Mouse (Mus musculus) 3T3-L1 (cell line): ENCODE results near the gene Blm.

Source experiments
- DNase-seq: peaks from one replicate; pipeline ENCODE4 v3.0.0-alpha.2; 2015; ENCODE audit warnings: low read depth, low spot score

Blm gene

DNA sequence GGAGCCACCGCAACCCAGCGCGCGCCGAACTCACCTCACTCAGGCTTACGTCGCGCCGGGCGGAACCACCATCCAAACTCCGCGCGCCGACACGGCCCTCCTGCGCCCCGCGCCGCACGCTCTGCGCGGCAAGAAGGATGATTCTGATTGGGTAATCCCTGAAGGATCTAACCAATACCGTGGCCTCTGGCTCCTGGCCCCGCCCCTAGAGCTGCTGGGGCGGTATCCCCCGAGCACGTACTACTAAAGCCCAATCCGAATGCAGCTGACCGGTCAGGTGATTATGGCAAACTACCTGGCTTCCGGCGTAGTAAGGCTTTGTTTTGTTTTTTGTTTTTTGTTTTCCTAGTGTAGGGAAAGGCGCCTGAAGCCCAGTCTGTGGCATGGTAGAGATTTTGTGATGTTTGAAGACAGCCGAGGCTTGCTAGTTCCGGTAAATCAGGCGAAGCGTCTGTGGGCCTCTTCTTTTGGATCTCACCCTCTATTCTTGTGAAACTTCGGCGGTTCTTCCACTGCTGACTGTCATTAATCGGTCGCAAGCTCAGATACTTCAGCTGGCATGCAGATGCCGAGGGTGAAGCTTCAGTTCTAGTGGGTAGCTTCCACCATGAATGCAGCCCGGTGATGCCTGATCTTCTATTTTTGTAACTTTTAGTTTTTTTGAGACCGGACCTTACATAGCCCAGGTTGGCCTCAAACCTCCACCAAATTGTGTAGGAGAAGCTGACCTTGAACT, at the start of gene Blm:
TSS of gene Blm (minus strand) at position 111 of the 736 bp plus-strand sequence.
- DNase-seq = peak; percentile 95

DNA sequence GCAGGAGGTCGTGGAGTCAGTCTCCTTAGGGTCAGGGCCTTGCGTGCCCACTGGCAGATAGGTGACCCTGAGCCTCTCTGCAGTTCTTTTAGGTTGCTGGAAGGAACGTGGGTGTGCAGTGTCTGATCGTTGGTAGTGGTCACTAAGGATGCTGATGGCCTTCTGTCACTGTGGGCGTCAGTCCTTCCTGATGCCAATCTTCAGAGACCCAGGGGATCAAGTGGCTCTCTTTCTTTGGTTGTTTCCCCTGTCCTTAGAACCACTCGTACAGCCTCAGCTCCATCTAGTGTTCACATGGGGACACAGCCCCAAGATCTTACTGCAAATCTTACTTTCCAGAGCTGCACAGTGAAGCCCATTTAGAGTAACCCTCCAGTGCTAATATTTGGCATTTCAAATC, 49.1 kb upstream of the Blm start:
- peak; percentile 73 for DNase-seq

GRCm38 (mm10) chr7:80582821-80583451, 48.0 kb upstream of the Blm start:
- DNase-seq = no peak

- DNase-seq = peak; percentile 44
These were observed 45.4 kb upstream of the Blm start for GRCm38 (mm10) chr7:80580368-80580767.

DNA sequence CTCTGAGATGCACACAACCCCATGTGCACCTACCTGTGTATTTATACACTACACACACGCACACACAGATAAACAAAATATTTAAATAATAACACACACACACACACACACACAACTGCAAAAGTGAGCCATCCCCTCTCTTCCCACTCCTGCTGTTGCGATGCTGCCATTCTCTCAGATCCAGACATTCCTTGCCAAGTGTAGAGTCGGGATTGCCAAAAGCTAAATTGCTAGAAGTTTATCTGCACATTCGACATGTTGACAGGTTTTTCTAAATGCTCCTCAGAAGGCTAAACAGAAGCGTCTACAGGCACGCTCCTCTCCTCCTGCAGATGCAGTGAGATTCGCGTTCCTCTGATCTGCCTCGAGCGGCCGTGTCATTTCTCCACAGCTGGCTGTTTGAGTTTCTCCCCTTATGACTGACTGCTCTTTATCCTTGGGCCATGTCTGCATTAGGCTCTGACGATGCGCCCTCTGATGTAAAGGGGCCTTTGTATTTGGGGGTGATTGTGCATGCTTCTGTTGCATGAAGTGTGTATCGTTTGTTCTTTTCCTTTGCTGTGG, 42.6 kb upstream of the Blm start:
- DNase-seq = no peak

- DNase-seq = no peak
These were observed 41.7 kb upstream of the Blm start for GRCm38 (mm10) chr7:80576626-80577025.

GRCm38 (mm10) chr7:80575750-80576149, 40.8 kb upstream of the Blm start:
- no peak for DNase-seq

- no peak for DNase-seq
These were observed 38.2 kb upstream of the Blm start for GRCm38 (mm10) chr7:80573076-80573475.

DNA sequence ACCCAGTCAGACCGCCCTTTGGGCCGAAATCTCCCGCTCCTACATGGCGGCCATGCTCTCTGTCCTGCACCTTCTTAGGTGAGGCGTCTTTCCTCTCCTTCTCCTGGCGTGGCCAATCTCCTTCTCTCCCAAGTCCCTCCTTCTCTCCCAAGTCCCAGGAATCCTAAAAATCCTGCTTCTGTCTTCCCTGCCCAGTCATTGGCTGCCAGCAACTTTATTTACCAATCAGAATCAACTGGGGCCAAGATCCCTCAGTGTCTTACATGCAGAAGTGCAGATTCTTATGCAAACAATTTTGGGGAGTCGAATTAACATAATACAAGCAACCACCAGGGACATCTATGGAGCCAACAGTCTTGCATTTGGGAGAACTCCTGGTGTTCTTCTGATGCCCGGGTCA, 33.1 kb upstream of the Blm start:
- DNase-seq = no peak

DNA sequence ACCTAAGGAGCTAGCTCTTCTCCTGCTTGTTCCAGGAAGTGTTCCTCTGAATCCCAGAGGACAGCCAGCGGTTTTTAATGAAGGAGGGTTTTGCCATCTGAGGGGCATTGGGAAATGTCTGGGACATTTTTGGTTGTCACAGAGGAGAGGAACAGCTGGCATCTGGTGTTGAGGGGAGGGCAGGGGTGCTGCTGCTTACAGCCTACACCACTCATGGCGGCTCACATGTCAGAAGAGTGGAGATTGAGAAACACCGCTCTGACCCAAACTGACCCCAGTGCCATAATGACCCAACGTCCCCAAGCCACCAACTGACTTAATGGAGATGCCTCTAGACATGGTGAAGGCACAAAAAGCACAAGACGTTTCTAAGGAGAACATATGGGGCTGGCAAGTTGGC, 27.0 kb upstream of the Blm start:
- DNase-seq = no peak

DNA sequence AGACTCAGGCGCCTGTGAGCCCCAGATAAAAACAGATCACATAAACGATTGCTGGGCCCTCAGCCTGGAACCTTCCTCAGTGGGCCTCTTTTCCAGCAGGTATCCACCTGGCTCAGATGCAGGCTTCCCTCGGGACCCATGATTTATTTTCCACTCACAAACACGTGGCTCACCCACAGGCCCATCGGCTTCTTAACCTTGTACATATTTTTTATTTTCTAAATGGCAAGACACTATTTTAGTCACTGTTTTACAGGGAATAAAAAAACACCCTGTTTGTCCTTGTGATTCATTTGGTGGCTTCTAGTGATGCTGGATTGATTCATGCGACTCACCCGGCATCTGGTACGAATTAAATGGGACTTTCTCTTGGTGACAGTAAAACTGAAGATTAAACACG, 26.4 kb upstream of the Blm start:
- no peak for DNase-seq

DNA sequence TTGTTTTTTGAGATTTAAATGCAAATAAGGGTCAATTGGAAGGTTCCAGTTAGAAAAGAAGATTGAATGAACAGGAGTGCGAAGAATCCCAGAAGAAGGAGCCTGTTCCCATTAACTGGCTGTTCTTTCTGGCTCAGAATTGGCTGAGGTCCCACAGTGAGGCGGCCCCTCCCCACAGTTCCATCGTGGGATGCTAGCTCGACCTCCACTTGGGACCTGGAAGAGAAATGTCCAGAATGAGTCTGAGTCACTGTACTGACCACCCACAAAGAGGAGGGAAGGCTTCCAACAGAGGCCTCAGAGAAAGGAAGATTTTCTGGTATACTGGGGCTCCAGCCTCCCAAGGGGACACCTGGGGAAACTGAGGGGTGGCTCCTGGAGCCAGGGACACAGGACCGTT, 23.7 kb upstream of the Blm start:
- DNase-seq = peak; percentile 31

GRCm38 (mm10) chr7:80558101-80558500, 23.2 kb upstream of the Blm start:
- peak; percentile 15 for DNase-seq

- no peak for DNase-seq
These were observed 22.2 kb upstream of the Blm start for GRCm38 (mm10) chr7:80557161-80557560.

DNA sequence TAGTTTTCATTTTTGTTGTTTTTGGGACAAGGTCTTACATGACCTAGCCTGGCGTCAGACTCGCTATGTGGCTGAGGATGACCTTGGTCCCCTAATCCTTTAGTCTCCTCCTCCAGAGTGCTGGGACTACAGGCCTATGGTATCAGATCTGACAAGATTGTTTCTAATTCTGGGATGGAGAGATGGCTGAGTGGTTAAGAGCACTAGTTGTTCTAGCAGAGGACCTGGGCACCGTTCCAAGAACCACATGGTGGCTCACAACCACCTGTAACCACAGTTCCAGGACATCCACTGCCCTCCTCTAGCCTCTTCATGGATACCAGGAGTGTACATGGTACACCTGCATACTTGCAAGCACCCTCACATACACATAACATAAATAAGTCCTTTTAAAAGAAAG, 21.2 kb upstream of the Blm start:
- peak; percentile 18 for DNase-seq

- DNase-seq = no peak
These were observed 20.2 kb upstream of the Blm start for GRCm38 (mm10) chr7:80555146-80555545.

GRCm38 (mm10) chr7:80554180-80555021, 19.5 kb upstream of the Blm start:
- no peak for DNase-seq

GRCm38 (mm10) chr7:80548513-80549260, 13.8 kb upstream of the Blm start:
- DNase-seq = no peak

DNA sequence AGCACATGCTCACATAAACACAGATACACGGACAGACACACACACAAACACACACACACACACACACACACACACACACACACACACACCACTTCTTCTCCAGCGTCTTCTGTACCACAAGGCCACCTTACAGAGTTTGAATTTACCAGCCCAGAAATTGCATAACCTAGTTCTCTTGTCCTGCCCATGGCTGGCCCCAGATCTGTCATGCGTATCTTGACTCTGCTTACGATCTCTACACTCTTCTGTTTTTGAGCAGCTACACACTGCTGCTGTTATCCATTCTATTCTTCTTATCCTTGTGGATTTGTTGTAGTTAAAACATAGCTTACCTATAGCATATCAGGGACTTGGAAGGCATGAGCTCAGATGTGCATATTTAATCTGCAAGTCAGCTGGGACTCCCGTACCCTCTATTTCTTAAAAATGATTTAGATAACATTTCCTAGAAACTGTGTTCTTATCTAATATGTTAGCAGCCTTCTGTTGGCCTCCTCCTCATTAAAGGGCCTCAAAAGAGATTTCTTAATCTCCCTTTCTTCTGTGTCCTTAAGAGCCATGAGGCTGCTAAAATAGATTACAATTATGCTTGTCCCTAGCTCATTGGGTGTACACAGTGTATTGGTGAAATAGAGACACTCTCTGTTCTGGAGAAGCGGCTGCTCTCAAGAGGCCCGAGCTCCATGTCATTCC, 7.4 kb upstream of the Blm start:
- DNase-seq = no peak

GRCm38 (mm10) chr7:80539581-80539980, 4.7 kb upstream of the Blm start:
- no peak for DNase-seq
